Mouse (Mus musculus) macrophage (primary cell): ENCODE data around the gene Cul4b. TPM values are rescaled to one million over a fixed set of nuclear protein-coding genes. Genes with fewer than 3 reads are reported as not detected.
"Not testable (repeated sequence)": the region's sequence is repeated elsewhere in the genome, so short reads cannot be mapped to it uniquely, and the experiment has no call there.

Experiments used
- H3K27ac ChIP-seq: fragments of 350-480 bp; formaldehyde crosslinking; 2 replicates; pipeline ENCODE4 v1.9.0; 2021
- H3K36me3 ChIP-seq: fragments of 350-480 bp; formaldehyde crosslinking; 2 replicates; pipeline ENCODE4 v1.9.0; 2021; ENCODE audit errors: inconsistent target
- H3K4me3 ChIP-seq: fragments of 350-480 bp; formaldehyde crosslinking; 2 replicates; pipeline ENCODE4 v1.9.0; 2021; ENCODE audit errors: inconsistent target
- H3K79me2 ChIP-seq: fragments of 350-480 bp; formaldehyde crosslinking; 2 replicates; pipeline ENCODE4 v1.9.0; 2021; ENCODE audit errors: inconsistent target
- WGBS: methylation state at CpG from one replicate; pipeline ENCODE4 v1.1.7; 2026; ENCODE audit warnings: inconsistent platforms; ENCODE audit not compliant: missing documents; 5-methylcytosine and 5-hydroxymethylcytosine counted together
- polyA plus RNA-seq: library from polyadenylated mRNA; stranded (reverse); fragments of 250-400 nt; gene quantifications from 3 replicates; pipeline ENCODE4 v1.2.4, GENCODE M21; 2018; ENCODE audit warnings: inconsistent platforms

The Cul4b gene
- polyA plus RNA-seq, 1 experiment from 2014 or later = 31.9 TPM

DNA sequence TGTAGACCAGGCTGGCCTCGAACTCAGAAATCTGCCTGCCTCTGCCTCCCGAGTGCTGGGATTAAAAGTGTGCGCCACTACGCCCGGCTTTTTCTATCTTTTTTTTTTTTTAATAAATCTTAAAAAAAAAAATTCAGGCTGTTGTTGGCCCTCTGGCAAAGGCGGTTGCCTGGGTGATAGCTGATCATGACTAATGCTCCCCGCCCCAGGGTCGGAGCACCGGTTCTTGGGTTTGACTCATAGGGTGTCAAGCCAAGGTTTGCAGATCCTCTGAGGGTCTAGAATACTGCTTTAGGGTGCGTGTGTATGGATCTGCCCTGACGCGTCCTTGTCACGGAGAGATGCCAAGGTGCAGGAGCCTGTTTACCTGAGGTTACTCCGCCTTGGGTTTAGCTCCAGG lies 71.2 kb downstream of the Cul4b start:
- WGBS = 89% methylated on average over 13 of the region's 14 CpGs
- no peaks in the 10 kb centered on the region for H3K79me2 ChIP-seq
- no peak overlapping the region for H3K27ac ChIP-seq
- H3K4me3 ChIP-seq = no peak overlapping the region
- no peaks in the 10 kb centered on the region for H3K36me3 ChIP-seq

DNA sequence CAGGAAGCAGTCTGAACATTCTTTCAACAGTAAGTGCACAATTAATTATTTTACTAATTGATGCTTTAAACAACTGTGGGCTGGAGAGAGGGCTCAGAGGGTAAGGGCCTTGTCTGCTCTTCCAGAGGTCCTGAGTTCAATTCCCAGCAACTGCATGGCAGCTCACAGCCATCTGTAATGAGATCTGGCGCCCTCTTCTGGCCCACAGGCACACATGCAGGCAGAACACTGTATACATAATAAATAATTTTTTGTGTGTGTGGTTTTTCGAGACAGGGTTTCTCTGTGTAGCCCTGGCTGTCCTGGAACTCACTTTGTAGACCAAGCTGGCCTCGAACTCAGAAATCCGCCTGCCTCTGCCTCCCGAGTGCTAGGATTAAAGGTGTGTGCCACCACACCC lies 73.8 kb downstream of the Cul4b start:
- WGBS = no CpG with 5 or more reads among the region's 5 CpGs
- H3K36me3 ChIP-seq, H3K4me3 ChIP-seq, H3K79me2 ChIP-seq, H3K27ac ChIP-seq: not testable (repeated sequence)

GRCm38 (mm10) chrX:38485464-38485863 lies 90.5 kb downstream of the Cul4b start:
- H3K79me2 ChIP-seq, H3K4me3 ChIP-seq, H3K36me3 ChIP-seq, H3K27ac ChIP-seq: not testable (repeated sequence)
- 51% methylated on average over 15 of the region's 20 CpGs for WGBS

Other genes starting within 250 kb of the Cul4b start
- 507 to 849 TPM (median 811 TPM) in 3 replicates for gene Lamp2, start 119.7 kb downstream of the Cul4b start, polyA plus RNA-seq
- 55.0 to 73.4 TPM (median 69.1 TPM) in 3 replicates for gene Mcts1, start 24.4 kb upstream of the Cul4b start, polyA plus RNA-seq
- gene C1galt1c1, start 58.9 kb upstream of the Cul4b start, polyA plus RNA-seq = 30.6 to 49.6 TPM (median 31.5 TPM) in 3 replicates
- gene 6030498E09Rik, start 196.5 kb upstream of the Cul4b start, polyA plus RNA-seq = not detected in 3 replicates